Mouse (Mus musculus) midbrain, embryonic 11.5 days (tissue): ENCODE measurements around the gene Snta1. TPM values are rescaled to one million over a fixed set of nuclear protein-coding genes. Genes with fewer than 3 reads are reported as not detected.

Experiments used
- ATAC-seq: fragments of 200-750 bp; cut with Nextera tagmentation; 2 replicates; pipeline ENCODE4 v1.8.0; 2017; ENCODE audit warnings: moderate TSS enrichment, moderate library complexity; ENCODE audit not compliant: low FRiP score
- DNase-seq: peaks from one replicate; pipeline ENCODE4 v3.0.0; 2015; ENCODE audit warnings: low spot score; ENCODE audit errors: missing footprints
- H3K27ac ChIP-seq: fragments of 300-500 bp; sonication (generic); 2 replicates; pipeline ENCODE4 v1.5.1; 2014; ENCODE audit warnings: low read depth, low read length
- H3K27me3 ChIP-seq: fragments of 300-500 bp; sonication (generic); 2 replicates; pipeline ENCODE4 v1.6.1; 2014; ENCODE audit warnings: mild to moderate bottlenecking, low read length, moderate library complexity, mixed read lengths; ENCODE audit not compliant: control insufficient read depth, insufficient read depth
- H3K36me3 ChIP-seq: fragments of 300-500 bp; sonication (generic); 2 replicates; pipeline ENCODE4 v1.6.1; 2014; ENCODE audit warnings: mild to moderate bottlenecking, low read length, moderate library complexity, mixed read lengths; ENCODE audit not compliant: control insufficient read depth, insufficient read depth
- H3K4me1 ChIP-seq: fragments of 300-500 bp; sonication (generic); 2 replicates; pipeline ENCODE4 v1.6.1; 2014; ENCODE audit warnings: low read length; ENCODE audit not compliant: control insufficient read depth, insufficient read depth
- H3K4me2 ChIP-seq: fragments of 300-500 bp; sonication (generic); 2 replicates; pipeline ENCODE4 v1.6.1; 2014; ENCODE audit warnings: mild to moderate bottlenecking, moderate library complexity
- H3K4me3 ChIP-seq: fragments of 300-500 bp; sonication (generic); 2 replicates; pipeline ENCODE4 v1.5.1; 2014; ENCODE audit warnings: low read depth, low read length
- H3K9ac ChIP-seq: fragments of 300-500 bp; sonication (generic); 2 replicates; pipeline ENCODE4 v1.6.1; 2014; ENCODE audit warnings: low read length
- H3K9me3 ChIP-seq: fragments of 300-500 bp; sonication (generic); 2 replicates; pipeline ENCODE4 v1.6.1; 2016; ENCODE audit warnings: low read length; ENCODE audit not compliant: control insufficient read depth
- WGBS: fragments of 180-500 bp; shearing (Covaris S2); extraction: QIAGEN DNeasy Blood & Tissue Kit; methylation state at CpG from one replicate; pipeline ENCODE4 v1.1.7; 2014; 5-methylcytosine and 5-hydroxymethylcytosine counted together
- polyA plus RNA-seq: library from polyadenylated mRNA; unstranded; fragments of >200 nt; fragmentation: Nextera tagmentation; extraction: Ambion mirVana; gene quantifications from 2 replicates; pipeline ENCODE4 v1.2.1, GENCODE M21; 2014

The Snta1 gene
- polyA plus RNA-seq, 1 experiment from 2014 or later, result 2.3 TPM

GRCm38 (mm10) chr2:154437191-154437527 lies 29.3 kb upstream of the Snta1 start:
- Histone ChIP-seq H3K4me2 (peak overlapping the region; percentile 54), H3K27ac (no peak overlapping the region), H3K4me1 (peaks cover 6% of the 10 kb centered on the region), H3K36me3 (no peaks in the 10 kb centered on the region), H3K9me3 (no peaks in the 10 kb centered on the region), H3K27me3 (no peaks in the 10 kb centered on the region), H3K4me3 (peak overlapping the region; percentile 96), H3K9ac (peak overlapping the region; percentile 98)
- ATAC-seq (no peak), DNase-seq (no peak)
- WGBS, result 24% methylated on average over 7 of the region's 7 CpGs

- peak within 1 kb of the TSS; percentile 98 for H3K9ac ChIP-seq
- no peaks in the 10 kb centered on the region for H3K9me3 ChIP-seq
- peak within 1 kb of the TSS; percentile 93 for H3K27ac ChIP-seq
- peak within 1 kb of the TSS; percentile 96 for H3K4me3 ChIP-seq
- peak; percentile 98 for DNase-seq
- peak; percentile 90 for ATAC-seq
- WGBS, result 0% methylated on average over 62 of the region's 70 CpGs
- no peaks in the 10 kb centered on the region for H3K27me3 ChIP-seq
- H3K4me2 ChIP-seq, result peak within 1 kb of the TSS; percentile 54
- H3K4me1 ChIP-seq, result peaks cover 6% of the 10 kb centered on the region
- no peaks in the 10 kb centered on the region for H3K36me3 ChIP-seq
Observed at GRCm38 (mm10) chr2:154436458-154437190, 28.7 kb upstream of the Snta1 start, which contains the start of gene Cbfa2t2. Gene Cbfa2t2, plus strand, starts transcription at chr2:154436481.

DNA sequence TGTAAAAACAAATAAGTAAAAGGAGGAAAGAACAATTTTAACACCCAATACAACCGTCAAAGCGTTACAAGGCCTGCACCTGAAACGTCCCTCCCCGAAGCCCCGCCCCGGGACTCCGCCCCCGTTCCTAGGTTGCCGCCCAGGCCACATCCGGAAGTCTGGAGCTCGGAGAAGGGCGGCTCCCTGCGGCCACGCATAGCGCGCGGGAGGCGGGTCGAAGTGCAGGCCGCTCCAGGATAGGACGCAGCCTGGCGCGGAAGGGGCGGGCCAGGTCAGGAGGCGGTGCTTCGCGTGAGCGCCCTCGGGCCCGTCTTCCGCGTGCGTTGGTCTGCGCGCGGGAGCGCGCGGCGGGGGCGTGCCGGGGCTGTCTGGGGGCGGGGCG lies 28.2 kb upstream of the Snta1 start:
- Histone ChIP-seq H3K27me3 (no peaks in the 10 kb centered on the region), H3K4me3 (peak overlapping the region; percentile 96), H3K36me3 (no peaks in the 10 kb centered on the region), H3K4me1 (peaks cover 6% of the 10 kb centered on the region), H3K9ac (peak overlapping the region; percentile 98; the same call in 1 of the 2 replicates), H3K27ac (peak overlapping the region; percentile 93; the same call in 1 of the 2 replicates), H3K4me2 (peak overlapping the region; percentile 54), H3K9me3 (no peaks in the 10 kb centered on the region)
- peak; percentile 99 for DNase-seq
- peak; percentile 99 for ATAC-seq
- under 1% methylated on average over 41 of the region's 44 CpGs for WGBS

GRCm38 (mm10) chr2:154434690-154435089 lies 26.8 kb upstream of the Snta1 start:
- Histone ChIP-seq H3K27me3 (no peaks in the 10 kb centered on the region), H3K9ac (no peak overlapping the region), H3K4me3 (no peak overlapping the region), H3K36me3 (no peaks in the 10 kb centered on the region), H3K27ac (no peak overlapping the region), H3K4me2 (no peak overlapping the region), H3K9me3 (no peaks in the 10 kb centered on the region), H3K4me1 (peaks cover 6% of the 10 kb centered on the region)
- DNase-seq (no peak), ATAC-seq (no peak)
- 96% methylated on average over 6 of the region's 7 CpGs for WGBS

GRCm38 (mm10) chr2:154433391-154433790 lies 25.5 kb upstream of the Snta1 start:
- Histone ChIP-seq H3K4me1 (peaks cover 3% of the 10 kb centered on the region), H3K9ac (no peak overlapping the region), H3K4me2 (no peak overlapping the region), H3K36me3 (no peaks in the 10 kb centered on the region), H3K27me3 (no peaks in the 10 kb centered on the region), H3K9me3 (no peaks in the 10 kb centered on the region), H3K27ac (no peak overlapping the region), H3K4me3 (no peak overlapping the region)
- ATAC-seq (no peak), DNase-seq (no peak)
- WGBS, result 72% methylated on average over 3 of the region's 3 CpGs

DNA sequence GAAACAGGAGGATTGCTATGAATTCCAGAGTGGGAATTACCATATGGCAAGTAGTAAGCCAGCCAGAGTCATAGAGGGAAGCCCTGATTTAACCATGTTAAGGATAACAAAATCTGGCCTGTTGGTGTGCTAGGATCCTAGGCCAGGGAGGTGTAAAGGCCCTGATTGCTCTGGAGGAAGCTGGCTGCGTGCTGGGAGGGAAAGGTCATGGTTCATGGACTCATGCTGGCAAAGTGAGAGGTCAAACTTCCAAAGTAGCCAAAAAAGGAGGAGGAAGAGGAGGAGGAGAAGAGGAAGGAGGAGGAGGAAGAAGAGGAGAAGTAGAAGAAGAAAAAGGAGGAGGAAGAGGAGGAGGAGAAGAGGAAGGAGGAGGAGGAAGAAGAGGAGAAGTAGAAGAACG lies 24.8 kb upstream of the Snta1 start:
- DNase-seq, result no peak
- Histone ChIP-seq H3K4me2 (no peak overlapping the region), H3K9ac (no peak overlapping the region), H3K4me1 (peaks cover 8% of the 10 kb centered on the region), H3K4me3 (no peak overlapping the region), H3K9me3 (no peaks in the 10 kb centered on the region), H3K36me3 (no peaks in the 10 kb centered on the region), H3K27me3 (no peaks in the 10 kb centered on the region), H3K27ac (no peak overlapping the region)
- 70% methylated on average over 2 of the region's 2 CpGs for WGBS
- ATAC-seq, result no peak

GRCm38 (mm10) chr2:154430566-154430965 lies 22.7 kb upstream of the Snta1 start:
- ATAC-seq, result no peak
- Histone ChIP-seq H3K36me3 (no peaks in the 10 kb centered on the region), H3K9me3 (no peaks in the 10 kb centered on the region), H3K27me3 (no peaks in the 10 kb centered on the region), H3K9ac (no peak overlapping the region), H3K4me3 (no peak overlapping the region), H3K4me1 (peaks cover 11% of the 10 kb centered on the region), H3K4me2 (no peak overlapping the region), H3K27ac (no peak overlapping the region)
- DNase-seq, result no peak
- WGBS, result 92% methylated on average over 2 of the region's 2 CpGs

DNA sequence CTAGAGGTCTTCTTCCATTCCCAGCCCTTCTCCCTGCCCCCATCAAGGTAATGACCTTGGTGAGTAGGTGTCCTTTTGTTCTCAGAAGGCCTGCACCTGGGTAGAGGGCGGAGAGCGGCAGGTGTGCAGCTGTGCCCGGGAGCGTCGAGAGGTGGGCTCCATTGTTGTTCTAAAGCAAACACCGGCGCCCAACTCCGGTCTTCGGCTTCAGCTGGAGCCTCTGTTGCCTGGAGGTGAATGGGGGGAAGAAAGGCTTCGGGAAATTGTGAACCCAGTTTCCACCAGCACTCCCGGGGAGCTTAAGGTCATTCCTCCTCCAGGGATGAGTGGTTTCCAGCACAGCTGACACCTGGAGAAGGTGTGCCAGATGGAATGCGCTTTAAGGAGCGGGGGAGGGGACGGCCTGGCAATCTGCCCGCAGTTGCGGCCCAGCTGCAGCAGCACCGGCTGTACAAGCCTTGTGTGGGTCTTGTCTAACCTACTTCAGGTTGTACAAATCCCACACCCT lies 20.0 kb upstream of the Snta1 start:
- Histone ChIP-seq H3K9ac (no peak overlapping the region), H3K27me3 (no peaks in the 10 kb centered on the region), H3K4me3 (no peak overlapping the region), H3K9me3 (no peaks in the 10 kb centered on the region), H3K4me2 (no peak overlapping the region), H3K4me1 (peaks cover 11% of the 10 kb centered on the region), H3K27ac (peak overlapping the region; percentile 15; the same call in 1 of the 2 replicates), H3K36me3 (no peaks in the 10 kb centered on the region)
- DNase-seq (no peak), ATAC-seq (no peak)
- whole genome bisulfite sequencing, result 20% methylated on average over 17 of the region's 17 CpGs
